Mouse (Mus musculus): ENCODE data around the gene Ptgir.
"Not testable (repeated sequence)": the region's sequence is repeated elsewhere in the genome, so short reads cannot be mapped to it uniquely, and the experiment has no call there.

Ptgir gene

DNA sequence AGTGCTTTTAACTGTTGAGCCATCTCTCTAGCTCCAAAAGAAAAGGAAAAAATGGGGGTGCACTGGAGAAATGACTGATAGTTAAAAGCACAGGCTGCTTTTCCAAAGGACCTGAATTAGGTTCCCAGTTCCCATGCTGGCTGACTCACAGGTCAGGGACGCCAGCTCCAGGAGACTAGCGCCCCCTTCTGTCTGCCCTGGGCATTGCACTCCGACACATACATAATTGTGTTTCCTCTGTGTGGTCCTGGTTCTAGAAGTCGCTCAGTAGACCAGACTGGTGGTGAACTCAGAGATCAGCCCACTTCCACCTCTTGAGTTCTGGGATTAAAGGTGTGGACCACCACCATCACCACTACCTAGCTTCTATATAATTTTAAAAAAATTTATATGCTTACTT, 31.0 kb downstream of the Ptgir start:
- DNase-seq (ENCODE audit: extremely low read depth, low read depth, low spot score): no peak

DNA sequence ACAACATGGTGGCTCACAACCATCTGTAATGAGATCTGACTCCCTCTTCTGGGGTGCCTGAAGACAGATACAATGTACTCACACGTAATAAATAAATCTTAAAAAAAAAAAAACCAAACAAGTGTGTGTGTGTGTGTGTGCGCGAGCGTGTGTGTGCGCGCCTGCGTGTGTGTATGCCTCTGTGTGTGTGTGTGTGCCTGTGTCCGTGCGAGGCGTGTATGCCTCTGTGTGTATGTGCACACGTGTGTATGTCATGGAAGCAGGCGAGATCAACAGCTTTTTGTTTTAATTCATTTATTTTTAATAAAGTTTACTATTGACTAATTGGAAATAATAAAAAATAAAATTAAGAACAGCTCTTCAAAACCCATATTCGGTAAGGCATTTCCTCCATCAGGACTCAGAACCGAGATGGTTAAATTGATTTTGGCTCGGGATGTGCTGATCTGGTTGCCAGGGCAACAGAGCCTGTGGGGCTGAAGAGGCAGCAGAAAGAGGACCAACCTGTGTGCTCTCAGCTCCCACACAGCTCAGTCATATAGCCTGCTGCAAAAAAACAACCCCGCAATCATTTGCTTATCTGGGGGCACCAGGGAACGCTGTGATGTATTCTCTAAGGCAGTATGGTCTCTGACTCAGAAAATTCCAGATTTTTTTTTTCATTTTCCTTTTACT, 32.0 kb downstream of the Ptgir start:
- no peak for DNase-seq (ENCODE audit: extremely low read depth, low read depth, low spot score)

DNA sequence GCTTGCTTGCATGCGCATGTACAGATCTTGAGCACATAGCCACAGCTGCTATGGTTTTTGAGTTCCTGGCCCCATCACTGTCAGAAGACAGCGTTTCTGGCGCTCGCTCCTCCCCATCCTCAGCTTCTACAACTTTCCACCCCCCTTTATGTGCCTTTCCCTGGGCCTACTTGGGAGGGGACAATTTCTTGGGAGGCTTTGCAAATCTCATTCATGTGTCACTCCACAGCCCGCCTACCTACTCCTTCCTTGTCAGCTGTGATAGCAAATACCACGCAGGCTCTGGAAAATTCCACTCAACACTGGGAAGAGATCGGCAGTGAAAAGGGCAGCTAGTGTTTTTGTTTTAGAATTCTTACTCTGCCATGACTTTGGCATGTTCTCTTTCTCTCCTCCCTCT, 34.0 kb downstream of the Ptgir start:
- no peak for DNase-seq (ENCODE audit: extremely low read depth, low read depth, low spot score)

DNA sequence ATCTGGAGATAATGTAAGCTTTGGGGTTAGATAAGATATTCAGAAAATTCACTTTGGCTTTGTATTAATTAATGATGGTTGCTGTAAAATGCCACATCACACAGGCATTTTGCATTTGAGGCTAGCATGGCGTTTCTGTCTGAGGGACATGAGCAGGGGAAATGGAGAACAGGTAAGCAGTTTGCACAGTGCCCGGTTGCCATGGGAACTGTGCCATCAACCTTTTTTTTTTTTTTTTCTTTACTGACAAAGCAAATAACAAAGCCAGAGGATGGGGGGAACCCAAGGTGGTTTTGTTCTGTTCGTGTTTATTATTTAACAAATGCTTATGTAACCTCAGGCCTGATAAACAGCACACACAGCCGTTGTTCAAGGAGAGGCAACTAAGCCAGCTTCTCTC, 36.6 kb downstream of the Ptgir start:
- DNase-seq (ENCODE audit: extremely low read depth, low read depth, low spot score): no peak

DNA sequence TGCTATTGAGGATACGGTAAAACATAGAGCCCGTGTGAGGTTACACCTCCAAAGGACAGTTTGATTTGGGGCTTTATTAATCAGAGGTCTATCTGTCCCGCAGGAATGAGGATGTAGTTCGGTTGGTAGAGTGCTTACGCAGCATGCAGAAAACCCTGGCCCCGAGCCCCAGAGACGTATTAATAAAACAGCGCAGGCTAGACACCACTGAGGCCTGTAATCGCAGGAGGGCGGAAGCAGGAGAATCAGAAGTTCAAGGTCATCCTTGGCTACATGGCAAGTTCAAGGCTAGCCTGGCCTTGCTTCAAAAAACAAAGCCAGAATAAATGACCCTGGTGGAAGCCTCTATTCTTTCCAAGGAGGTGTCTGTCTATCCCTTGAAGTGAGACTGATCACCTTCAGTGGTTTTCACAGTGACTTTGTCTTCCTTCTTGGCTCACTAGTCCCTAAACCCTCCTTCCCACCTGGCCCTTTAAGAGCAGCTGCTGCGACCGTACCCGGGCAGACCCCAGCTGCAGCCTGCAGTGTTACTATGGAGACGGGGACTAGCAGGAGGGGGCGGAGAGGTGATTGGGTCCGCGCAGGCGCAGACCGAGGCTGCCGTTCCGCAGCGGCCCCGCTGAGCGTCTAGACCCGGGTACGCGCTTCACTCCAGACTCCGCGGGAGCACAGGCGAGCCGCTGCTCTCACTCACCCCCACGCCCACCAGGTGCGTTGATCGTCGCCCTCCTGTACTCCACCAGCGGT, 37.9 kb downstream of the Ptgir start, which contains the start of gene Pnmal2:
Gene Pnmal2 (plus strand): TSS at position 622 of the 747 bp plus-strand sequence.
- no peak for DNase-seq (ENCODE audit: extremely low read depth, low read depth, low spot score)

DNA sequence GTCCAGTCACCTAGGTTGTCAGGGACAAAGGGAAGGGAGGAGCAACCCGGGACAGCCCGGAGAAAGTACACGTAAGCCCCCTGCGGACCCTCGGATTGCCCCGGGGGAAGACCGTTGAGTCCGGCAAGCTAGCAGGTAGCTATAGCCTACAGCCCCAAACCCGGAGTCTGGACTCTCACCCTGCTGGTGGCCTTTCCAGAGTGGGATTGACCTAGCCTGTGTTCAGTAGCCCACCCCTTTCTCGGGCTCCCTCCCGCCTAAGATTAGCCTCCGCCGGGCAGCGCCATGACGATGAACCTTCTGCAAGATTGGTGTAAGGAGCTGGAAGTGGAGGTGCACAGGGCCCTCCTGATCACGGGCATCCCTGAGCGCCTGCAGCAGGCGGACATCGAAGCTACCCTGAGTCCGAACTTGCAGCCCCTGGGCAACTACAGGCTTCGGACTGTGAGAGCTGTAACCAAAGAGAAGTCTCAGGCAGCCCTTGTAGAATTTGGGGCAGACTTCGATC, 38.6 kb downstream of the Ptgir start:
- DNase-seq (ENCODE audit: extremely low read depth, low read depth, low spot score): no peak

DNA sequence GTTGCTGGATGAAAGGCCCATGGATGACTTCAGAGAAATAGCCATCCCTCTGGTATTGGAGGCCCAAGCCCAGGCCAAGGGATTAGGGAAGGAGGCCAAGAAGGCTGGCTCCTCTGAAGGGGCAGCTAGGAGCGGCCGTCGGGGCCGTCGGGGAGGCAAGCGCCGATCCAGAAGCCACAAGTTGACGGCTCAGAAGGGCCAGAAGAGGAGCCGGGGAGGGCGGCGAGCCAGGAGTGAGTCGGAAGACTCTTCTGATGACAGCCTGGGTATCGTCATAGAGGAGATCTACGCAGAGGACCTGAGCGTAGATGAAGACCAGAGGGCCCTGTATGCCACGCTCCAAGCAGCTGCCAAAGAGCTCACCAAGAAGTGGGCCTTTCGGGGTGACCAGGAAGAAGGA, 39.1 kb downstream of the Ptgir start:
- DNase-seq (ENCODE audit: extremely low read depth, low read depth, low spot score): no peak

DNA sequence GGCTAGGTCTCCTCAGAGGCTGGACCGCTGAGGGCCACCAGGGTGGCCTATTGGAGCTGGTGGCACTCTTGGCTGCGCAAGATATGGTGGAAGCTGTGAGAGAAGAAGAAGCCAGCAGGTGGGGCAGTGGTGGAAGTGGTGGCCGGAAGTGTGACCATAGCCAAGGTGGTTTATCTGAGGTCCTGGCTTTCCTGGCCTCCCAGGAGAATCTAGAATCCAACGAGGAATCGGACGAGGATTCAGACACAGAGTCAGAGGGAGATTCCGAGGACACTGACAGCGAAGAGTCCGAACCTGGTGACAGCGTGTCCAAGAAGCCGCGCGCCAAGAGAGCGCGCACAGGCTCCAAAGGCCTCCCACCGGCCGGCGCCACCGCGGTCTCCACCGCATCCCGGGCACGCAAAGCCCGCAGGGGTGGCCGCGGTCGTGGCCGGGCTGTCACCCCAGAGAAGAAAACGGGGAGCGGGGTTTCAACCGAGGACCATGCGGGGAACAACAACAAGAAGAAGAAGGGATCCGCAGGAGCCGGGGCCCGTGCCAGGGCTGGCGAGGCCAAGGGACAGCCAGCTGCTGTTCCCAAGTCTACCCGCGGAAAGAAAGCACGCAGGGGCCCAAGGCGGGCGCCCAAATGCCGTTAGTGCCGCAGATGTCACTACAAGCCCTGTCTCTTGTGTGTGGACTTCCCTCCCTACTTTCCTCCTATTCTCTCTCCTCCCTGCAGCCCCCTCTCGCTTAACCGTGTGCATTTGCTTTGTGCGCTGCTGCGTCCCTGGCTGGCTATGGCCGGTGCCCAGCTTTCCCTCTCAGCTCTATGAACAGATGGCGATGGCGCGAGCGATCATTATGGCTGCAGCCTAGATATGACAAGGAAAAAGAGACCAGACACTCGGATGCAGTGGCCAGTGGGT, 40.4 kb downstream of the Ptgir start:
- DNase-seq (ENCODE audit: extremely low read depth, low read depth, low spot score): no peak

DNA sequence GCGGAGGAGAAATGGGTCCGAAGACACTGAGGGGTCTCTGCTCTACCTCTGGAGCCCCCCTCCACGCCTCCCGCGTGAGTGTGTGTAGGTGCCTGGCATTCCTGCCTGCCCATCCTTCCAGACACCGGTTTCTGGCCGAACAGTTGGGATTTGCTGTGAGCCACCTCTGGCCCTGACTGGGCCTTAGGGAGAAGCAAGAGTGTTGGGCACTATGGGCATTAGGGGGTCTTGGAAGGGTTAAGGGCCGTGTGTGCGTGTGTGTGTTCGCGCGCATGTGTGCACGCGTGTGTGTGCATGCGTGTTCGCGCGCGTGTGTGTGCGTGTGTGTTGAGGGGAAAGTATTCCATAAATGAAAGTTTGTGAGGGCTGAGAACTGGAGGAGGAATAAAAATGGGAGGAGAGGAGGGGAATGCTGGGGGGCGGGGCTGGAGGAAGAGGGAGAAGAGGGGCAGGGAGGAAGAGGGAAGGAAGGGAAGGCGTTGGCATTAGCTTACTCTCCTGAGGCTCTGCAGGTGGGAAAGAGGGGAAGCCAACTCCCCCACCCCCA, 41.1 kb downstream of the Ptgir start:
- DNase-seq (ENCODE audit: extremely low read depth, low read depth, low spot score): no peak

DNA sequence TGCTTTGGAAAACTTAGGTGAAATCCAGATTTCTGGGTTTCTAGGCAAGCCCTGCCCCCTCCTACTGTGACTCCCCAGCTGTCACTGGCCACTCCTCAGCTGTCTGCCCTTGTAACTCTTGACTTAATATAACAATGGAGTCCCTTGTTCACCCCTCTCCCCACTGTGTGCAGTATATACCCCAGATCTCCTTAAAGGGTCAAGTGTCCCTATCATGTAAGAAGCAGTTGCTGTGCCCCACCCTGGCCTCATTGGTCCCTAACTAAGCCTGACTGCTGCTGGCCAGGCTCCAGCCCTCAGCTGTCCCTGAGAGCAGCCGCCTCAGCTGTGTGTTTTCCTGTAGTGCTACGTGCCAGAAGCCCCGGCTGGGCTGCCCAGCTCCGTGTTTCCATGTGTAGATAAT, 41.7 kb downstream of the Ptgir start:
- DNase-seq (ENCODE audit: extremely low read depth, low read depth, low spot score): no peak

DNA sequence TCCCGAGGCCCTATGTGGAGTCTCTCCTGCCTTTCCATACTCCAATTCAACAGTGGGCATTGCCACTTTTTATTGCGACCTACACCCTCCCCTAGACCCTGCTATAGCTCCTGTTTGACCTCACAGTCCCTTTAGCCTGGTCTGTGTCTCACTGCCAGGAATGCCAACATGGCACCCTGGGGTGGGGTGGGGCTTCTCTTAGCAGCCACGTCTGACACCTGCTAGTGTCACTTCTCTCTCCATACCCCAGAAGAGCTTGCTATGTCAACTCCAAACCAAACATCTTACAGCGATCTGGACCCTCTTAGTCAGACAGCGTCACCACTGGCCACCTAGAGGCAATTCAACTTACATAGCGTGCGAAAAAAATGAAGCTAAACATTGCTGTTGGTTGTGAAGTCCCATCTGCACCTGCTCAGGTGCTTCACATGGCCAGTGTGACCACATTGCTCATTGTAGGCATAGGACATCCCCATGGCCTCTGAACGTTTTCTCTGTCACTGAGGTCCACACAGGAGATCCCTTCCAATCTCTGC, 42.7 kb downstream of the Ptgir start:
- DNase-seq (ENCODE audit: extremely low read depth, low read depth, low spot score): no peak

DNA sequence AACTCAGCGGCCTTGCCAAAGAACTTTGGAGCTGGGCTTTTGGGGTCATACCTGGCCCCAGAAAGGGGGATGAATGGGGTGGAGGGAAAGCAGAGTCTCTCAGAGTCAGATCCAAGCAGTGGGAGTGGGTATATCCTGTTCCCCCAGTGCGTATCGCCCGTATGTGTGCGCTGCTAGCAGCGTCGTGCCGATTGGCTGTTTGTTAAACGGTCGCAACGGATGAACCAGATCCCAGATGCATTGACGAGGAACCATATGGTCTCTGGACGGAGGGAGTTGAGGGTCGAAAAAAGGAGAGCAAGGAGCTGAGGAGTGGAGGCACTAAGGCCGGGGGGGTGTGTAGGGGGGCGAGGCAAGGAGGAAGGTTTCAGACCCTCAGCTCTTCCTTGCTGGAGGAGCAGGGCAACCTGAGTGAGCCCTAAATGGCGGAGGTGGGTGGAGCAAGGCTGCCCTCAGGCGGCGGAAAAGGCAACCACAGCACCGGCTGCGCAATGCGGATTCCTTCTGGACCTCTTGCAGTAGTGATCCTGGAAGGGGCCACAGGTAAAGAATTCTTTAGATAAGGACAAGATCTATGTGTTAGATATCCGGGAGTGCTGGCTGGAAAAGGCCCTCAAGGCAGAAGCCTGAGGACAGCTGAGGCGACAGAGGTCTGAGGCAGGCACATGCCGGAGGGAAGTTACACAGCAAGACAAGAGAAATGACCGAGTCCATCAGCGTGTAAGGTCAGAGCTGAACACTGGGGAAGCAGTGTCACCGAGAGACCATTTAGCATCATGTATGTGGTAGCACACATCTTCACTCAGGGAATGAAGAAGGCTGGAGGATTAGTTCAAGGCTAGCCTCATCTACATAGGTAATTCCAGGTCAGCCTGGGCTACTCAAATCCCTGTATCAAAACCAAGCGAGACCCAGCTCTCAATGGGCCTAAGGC, 43.9 kb downstream of the Ptgir start:
- DNase-seq (ENCODE audit: extremely low read depth, low read depth, low spot score): no peak

DNA sequence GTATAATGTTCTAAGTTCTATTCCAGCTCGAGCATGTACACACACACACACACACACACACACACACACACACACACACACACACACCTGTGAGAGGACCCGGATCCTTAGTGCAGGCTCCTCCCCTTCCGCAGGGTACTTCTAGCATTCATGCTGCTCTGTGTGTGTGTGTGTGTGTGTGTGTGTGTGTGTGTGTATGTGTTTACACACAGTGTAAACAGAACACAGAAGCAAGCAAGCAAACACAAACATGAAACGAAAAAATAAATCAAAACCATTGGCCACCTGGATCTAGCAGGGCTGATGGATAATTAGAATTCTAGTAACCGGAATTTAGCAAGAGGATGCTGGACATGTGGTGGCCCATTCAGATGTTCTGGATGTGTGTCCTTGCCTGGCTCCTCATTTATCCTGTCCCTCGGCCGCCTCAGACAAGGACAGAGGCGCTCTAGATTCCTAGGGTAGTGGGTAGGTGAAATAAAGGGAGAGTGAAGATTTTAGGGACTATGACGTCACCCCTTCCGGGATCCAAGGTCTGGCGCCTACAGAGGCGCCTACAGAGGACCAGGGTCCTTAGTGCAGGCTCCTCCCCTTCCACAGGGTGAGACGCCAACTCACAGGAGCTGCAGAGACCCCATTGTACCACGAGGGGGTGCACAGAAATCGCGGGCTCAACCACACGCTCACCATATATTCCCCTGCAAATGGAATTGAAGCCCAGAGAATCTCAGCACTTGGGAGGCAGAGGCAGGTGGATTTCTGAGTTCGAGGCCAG, 44.8 kb downstream of the Ptgir start:
- no peak for DNase-seq (ENCODE audit: extremely low read depth, low read depth, low spot score)

DNA sequence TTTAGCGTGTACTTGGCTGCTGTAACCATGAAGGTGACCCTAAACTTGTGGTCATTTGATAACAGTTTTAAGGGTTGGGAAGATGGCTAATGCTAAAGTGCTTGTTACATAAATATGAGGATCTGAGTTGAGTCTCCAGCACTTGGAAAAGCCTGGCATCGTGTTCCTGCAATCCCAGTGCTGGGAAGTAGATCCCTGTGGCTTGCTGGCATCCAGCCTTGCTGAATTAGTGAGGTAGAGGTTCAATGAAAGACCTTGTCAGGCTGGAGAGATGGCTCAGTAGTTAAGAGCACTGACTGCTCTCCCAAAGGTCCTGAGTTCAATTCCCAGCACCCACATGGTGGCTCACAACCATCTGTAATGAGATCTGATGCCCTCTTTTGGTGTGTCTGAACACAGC, 47.5 kb downstream of the Ptgir start:
- DNase-seq (ENCODE audit: extremely low read depth, low read depth, low spot score): not testable (repeated sequence)

DNA sequence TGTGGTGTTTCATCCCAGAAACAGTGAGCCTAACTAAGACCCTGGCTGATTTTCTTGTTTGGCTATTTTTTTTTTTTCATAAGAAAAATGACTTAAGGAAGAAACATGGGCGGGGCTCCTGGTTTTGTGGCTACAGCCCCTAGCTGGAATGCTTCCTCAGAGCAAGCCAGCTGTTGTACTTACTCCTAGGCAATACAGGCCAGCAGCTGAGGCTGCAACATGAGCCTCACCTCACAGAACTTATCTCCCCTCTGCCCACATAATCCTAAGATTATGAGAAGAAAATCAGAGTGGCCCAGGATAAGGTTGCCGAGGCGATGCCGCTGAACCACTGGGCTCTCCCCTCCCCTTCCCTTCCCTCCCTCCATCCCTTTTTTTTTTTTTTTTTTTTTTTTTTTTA, 49.4 kb downstream of the Ptgir start:
- DNase-seq (ENCODE audit: extremely low read depth, low read depth, low spot score): no peak

DNA sequence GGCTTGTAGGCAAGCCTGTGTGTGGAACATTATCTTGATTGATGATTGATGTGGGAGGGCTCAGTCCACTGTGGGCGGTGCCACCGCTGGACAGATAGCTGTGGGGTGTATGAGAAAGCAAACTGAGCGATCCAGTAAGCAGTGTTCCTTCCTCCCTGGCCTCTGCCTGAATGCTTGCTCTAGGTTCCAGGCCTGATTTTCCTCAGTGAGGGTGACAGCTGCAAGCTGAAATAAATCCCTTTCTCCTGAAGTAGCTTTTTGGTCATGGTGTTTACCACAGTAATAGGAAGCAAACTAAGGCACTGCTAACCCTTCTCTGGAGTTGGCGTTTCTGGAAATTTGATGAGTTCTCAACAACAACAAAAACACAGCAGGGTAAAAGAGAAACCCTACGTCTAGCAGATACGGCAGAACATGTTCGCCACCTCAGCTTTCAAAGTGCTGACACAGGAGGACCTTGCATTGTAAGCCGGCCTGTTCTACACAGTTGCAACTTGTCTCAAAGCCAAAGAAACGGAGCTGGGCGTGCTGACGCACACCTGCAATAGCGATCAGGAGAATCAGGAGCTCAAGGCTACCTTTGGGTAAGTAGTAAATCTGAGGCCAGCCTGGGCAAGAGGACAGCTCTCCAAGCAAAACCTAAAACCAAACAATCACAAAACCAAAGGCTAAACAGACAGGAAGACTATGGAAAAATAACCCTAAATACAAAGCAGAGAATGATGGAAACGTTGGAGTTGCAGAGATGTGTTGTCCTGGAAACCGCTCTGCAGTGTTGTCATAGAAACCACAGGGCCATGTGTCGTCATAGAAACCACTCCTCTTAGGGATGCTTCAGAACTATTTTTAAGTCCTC, 50.3 kb downstream of the Ptgir start:
- DNase-seq (ENCODE audit: extremely low read depth, low read depth, low spot score): no peak

DNA sequence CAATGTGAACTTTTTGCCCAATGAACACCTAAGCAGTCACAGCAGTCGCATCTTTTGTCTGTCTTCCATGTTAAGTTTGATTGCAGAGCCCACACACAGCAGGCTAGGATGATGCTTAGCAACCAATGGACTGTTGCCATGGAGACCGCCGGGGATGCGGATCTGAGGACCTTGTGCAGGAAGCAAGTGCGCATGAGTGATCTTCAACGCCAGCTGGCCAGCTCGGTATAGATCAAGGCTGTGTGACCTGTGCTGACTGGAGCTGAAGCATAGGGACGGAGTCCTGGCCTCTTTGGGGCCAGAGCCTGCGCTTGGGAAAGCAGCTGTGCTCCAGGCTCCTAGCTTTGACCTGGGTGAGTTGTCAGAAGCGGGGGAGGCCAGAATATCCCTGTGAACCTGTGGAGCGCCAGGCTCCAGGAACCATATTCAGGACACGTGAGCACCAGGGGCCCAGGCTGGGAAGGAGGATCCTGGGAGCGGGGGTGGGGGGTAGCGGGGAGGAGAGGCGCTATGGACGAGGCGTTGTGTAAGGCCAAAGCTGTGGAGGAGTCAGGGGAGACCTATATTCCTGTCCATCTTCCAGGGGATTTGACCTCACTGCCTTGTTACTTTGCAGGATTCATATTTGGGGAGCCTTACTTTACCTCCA, 53.4 kb downstream of the Ptgir start, which contains the start of gene Pnmal1:
Gene Pnmal1 (plus strand): TSS at position 141 of the 649 bp plus-strand sequence.
- DNase-seq (ENCODE audit: extremely low read depth, low read depth, low spot score): no peak
